Mouse (Mus musculus) induced T-regulatory cell, adult 2 months (primary cell): ENCODE results near the gene H2-M10.3.
"Not testable (repeated sequence)": the region's sequence is repeated elsewhere in the genome, so short reads cannot be mapped to it uniquely, and the experiment has no call there.

Source experiments
- DNase-seq: peaks from one replicate; pipeline ENCODE4 v3.0.0-alpha.2; 2012; ENCODE audit warnings: low read depth

The H2-M10.3 gene

GRCm38 (mm10) chr17:36368317-36368716 is at the start of gene H2-M10.3:
Gene H2-M10.3 (minus strand): TSS chr17:36368417.
- not testable (repeated sequence) for DNase-seq

DNA sequence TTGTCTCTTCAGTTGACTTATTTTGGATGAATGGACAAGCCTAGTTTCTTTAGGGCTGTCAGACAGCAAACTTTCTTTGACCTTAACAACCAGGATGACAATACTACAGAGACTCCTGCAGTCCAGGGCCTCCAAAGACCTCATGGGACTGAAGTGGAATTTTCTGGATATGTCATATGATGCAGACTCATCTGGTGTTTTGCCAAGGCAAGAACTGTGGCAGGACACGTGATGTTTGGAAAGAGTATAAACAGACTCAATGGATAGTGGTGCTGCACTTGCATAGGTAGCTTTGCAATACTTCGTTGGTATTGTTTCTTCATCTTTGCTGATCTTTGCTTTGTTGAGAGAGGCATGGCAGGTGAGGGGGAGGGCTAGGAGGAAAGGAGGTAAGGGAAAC is 49.2 kb upstream of the H2-M10.3 start:
- DNase-seq: no peak

DNA sequence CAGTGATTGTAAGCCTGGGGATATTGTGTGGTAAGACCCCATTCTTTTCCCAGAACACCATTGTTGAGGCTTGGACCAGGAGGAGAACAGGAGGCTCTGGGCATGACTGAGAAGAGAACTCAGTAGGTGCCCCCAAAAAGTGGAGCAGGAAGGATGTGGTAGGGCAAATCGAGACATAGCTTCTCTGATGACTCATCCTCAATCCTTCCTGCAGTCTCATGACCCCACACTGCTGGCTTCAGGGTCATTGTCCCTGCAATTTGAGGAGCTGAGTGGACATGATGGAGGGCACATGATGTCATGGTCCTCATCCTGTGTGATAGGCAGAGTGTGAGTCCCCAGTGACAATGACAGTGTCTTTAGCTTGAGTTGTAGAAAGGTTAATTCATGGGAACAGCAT is 47.2 kb upstream of the H2-M10.3 start:
- peak; percentile 30 for DNase-seq

DNA sequence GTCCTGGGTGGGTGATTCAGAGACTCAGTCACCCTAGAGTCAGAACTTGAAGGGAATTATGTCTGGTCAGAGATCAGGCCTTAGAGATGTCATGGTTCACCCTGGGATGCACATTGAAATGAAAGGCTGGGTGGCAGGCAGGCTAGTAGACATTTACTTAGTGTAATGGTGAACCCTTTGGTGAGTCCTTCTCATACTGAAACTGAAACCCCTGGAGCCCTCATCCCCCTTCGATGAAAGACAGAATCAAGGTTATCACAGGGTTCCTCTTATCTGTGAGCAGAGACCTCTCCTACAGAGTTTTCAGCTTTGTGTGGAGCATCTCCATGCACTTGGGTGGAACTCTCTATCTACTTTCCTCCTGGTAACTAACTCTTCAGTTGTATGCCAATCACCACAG is 46.1 kb upstream of the H2-M10.3 start:
- DNase-seq: peak; percentile 65

DNA sequence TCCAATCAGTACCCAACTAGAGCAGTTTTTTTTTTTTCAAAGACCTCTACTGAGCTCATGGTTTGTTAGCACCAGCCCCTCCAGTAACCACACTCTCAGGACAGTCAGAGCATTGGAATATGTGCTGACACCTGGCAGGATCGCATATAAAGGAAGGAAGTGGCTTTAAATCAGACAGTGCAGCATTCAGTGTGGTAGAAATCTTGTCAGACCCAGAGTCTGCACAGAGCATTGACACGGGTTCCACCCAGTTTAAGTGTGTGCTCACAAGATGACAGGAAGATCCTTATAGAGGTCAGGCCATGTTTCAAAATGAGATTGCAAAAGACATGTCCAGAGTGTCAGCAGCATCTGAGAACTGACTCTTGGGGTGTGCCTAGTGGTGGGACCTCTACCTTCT is 21.7 kb upstream of the H2-M10.3 start:
- DNase-seq: no peak

GRCm38 (mm10) chr17:36362404-36362803 is 5.8 kb downstream of the H2-M10.3 start:
- not testable (repeated sequence) for DNase-seq

GRCm38 (mm10) chr17:36357512-36357911 is 10.7 kb downstream of the H2-M10.3 start:
- peak; percentile 60 for DNase-seq

DNA sequence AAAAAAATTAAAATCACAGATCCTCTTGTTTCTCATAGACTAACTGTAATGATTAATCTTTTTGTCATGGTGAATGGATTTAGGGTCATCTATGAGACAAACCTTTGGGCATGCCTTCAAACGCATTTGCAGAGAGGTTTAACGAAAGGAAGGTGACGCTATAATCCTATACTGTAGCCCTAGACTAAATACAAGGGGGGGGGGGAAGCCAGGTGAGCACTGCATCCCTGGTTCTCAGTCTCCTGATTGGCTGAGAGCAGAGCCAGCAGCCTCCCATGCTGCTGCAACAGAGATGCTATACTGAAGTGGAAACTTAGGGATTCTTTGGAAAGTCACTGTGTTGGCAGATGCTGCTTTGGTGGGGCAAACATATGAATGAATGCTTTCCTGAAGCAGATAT is 12.5 kb downstream of the H2-M10.3 start:
- no peak for DNase-seq

DNA sequence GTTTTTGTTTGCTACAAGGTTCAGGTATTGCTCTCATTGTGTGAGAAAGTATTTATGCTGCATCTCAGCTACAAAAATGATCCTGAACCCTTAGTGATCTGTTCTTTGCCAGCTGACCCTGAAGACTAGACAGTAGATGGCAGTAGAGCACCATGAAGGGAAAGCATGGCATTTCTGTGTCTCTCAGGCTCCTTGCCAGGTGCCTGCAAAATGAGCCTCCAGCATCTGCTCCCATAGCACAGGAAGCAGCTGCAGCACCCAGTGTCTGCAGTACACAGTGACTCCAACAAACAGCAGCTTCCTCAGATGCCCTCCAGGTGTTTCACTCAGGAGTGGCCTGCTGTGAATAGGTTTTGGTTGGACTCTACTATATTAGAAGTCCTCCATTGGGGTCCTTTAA is 12.9 kb downstream of the H2-M10.3 start:
- peak; percentile 69 for DNase-seq

- DNase-seq: no peak
Measured at GRCm38 (mm10) chr17:36326055-36326454, 42.2 kb downstream of the H2-M10.3 start, which contains the start of gene H2-M10.1. Gene H2-M10.1 (minus strand): TSS chr17:36326155.

- no peak for DNase-seq
Measured at GRCm38 (mm10) chr17:36315689-36316253, 52.4 kb downstream of the H2-M10.3 start.

DNA sequence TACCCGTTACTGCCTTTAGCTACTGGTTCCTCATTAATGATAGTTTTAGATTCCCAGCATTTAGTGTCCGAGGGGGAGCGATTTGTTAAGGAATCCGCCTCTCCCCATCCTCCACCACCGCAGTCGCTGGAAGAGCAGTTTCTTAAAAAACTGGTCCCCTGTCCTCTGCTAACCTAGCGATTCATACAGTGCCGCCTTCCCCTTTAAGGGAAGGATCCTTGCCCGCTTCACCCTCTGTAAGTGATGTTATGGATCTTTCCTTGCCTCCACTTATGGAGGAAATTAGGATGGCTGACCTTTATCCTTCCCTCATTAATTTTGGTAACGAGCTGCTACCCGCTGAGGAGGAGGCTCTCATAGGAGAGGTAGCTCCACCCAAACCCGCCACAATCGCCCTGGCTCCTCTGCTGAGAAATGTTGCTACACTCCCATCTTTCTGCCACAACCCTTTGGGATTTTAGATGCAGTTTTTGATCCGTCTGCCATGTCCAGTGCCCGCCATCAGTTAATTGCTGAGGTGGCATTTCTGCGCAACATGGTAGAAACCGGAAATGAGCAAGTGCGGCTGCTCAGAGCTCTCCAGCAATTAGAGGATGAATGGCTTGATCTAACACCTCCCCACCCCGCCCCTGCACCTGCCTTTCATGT is 53.1 kb downstream of the H2-M10.3 start:
- DNase-seq: peak; percentile 83
